Mouse (Mus musculus): Measurements from ENCODE around the gene Ccr3. TPM values are rescaled to one million over a fixed set of nuclear protein-coding genes. Genes with fewer than 3 reads are reported as not detected.
"Not testable (repeated sequence)": the region's sequence is repeated elsewhere in the genome, so short reads cannot be mapped to it uniquely, and the experiment has no call there.

Gene Ccr3
- polyA plus RNA-seq, 1 experiment from 2014 or later = not detected

DNA sequence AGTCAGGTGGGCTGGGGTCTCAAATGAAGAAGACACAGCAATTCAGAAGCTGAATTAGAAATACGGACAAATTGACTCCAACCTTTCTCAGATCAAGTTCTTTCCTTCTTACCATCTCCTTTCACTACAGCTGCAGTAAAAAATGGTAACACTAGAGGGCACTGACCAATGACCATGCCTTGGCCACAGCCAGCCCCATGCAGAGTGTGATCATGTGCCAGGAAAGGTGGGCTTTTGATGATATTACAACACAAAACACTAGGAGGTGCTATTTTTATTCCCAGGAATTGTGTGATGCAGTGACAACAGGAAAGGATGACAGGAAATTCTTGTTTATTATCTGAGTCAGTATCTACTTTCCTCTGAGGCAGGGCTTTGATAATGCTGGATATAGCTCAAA is 11.6 kb downstream of the Ccr3 start:
- no peak overlapping the region for H3K4me2 ChIP-seq (ENCODE audit: low read depth, low read length)
- no peaks in the 10 kb centered on the region for H3K9me3 ChIP-seq (ENCODE audit: control insufficient read depth, low read length)
- H3K9ac ChIP-seq (replicated peaks; ENCODE audit: low read depth, low read length) = no peak overlapping the region
- no peaks in the 10 kb centered on the region for H3K27me3 ChIP-seq (ENCODE audit: control insufficient read depth, insufficient read depth, low read length)
- H3K36me3 ChIP-seq (ENCODE audit: control insufficient read depth, insufficient read depth, low read length) = no peaks in the 10 kb centered on the region
- no peak overlapping the region for H3K27ac ChIP-seq (ENCODE audit: low read depth, low read length)
- no peak for ATAC-seq (ENCODE audit: low read depth)
- no peak overlapping the region for H3K4me3 ChIP-seq (ENCODE audit: low read depth, low read length)
- no peaks in the 10 kb centered on the region for H3K4me1 ChIP-seq (ENCODE audit: control insufficient read depth, insufficient read depth, low read length)
- 68% methylated on average over 1 of the region's 1 CpGs for WGBS

DNA sequence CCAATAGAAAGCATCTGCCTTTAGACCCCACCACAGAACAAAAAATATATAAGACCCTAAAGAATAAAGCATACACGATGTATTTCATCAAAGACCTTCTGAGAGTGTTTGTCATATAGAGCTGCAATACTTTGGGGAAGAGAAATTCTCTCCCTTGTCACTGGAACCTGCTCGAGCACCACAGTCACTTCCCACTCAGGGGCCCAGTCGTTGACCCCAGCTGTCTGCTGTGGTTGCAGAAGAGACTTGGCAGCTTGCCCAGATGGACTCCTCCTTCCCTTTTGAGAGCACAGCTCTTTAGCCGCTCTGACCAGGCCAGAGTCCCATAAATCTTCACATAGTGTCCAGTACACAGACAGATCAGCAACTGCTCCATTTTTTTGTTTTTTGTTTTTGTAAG is 15.9 kb downstream of the Ccr3 start:
- H3K9ac ChIP-seq (replicated peaks; ENCODE audit: low read depth, low read length) = no peak overlapping the region
- peak; percentile 73; the same call in 1 of the 2 replicates for ATAC-seq (ENCODE audit: low read depth)
- WGBS = 21% methylated on average over 4 of the region's 4 CpGs
- no peaks in the 10 kb centered on the region for H3K4me1 ChIP-seq (ENCODE audit: control insufficient read depth, insufficient read depth, low read length)
- H3K36me3 ChIP-seq (ENCODE audit: control insufficient read depth, insufficient read depth, low read length) = no peaks in the 10 kb centered on the region
- no peak overlapping the region for H3K27ac ChIP-seq (ENCODE audit: low read depth, low read length)
- H3K9me3 ChIP-seq (ENCODE audit: control insufficient read depth, low read length) = no peaks in the 10 kb centered on the region
- H3K27me3 ChIP-seq (ENCODE audit: control insufficient read depth, insufficient read depth, low read length) = no peaks in the 10 kb centered on the region
- no peak overlapping the region for H3K4me3 ChIP-seq (ENCODE audit: low read depth, low read length)
- no peak overlapping the region for H3K4me2 ChIP-seq (ENCODE audit: low read depth, low read length)

DNA sequence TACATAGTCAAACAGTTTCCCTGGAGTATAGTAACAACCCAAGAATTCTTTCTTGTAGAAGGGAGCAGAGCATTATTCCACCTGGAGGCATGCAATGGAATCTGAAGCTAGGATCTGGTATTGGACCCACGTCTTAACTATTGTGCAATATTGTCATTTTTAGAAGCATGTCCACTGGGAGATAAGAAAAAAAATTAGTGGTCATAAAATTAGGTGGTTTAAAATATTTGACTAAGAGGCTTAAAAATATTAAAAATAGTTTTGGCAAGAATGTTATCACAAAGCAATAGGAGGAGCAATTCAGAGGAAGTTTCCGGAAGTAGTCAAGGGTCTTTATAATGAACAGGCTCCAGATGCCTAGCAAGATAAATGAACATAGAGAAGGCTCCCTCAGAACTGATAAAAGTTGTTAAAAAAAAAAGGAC is 16.4 kb downstream of the Ccr3 start:
- Histone ChIP-seq H3K4me3 (ENCODE audit: low read depth, low read length) (no peak overlapping the region), H3K4me1 (ENCODE audit: control insufficient read depth, insufficient read depth, low read length) (no peaks in the 10 kb centered on the region), H3K36me3 (ENCODE audit: control insufficient read depth, insufficient read depth, low read length) (no peaks in the 10 kb centered on the region), H3K9me3 (ENCODE audit: control insufficient read depth, low read length) (no peaks in the 10 kb centered on the region), H3K27ac (ENCODE audit: low read depth, low read length) (no peak overlapping the region), H3K4me2 (ENCODE audit: low read depth, low read length) (no peak overlapping the region), H3K9ac (replicated peaks; ENCODE audit: low read depth, low read length) (no peak overlapping the region), H3K27me3 (ENCODE audit: control insufficient read depth, insufficient read depth, low read length) (no peaks in the 10 kb centered on the region)
- WGBS = 66% methylated on average over 2 of the region's 2 CpGs
- no peak for ATAC-seq (ENCODE audit: low read depth)

DNA sequence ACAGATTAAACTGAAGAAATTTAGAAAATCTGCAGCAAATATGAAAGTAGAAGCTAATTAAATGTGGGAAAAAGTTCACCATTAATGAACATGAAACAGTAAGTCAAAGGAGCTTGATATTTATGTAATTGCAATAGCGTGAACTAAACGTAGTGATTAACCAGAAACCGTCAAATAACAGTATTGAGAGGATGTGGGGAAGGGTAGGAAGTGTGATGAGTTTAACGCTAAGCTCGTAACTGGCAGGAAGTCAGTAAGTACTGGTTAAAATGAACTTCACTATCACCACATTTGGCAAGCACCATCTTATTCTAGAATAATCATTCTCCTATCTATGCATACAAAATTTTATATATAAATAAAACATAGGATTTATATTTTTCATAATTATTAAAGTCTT is 17.2 kb downstream of the Ccr3 start:
- Histone ChIP-seq H3K4me3 (ENCODE audit: low read depth, low read length) (no peak overlapping the region), H3K4me2 (ENCODE audit: low read depth, low read length) (no peak overlapping the region), H3K9me3 (ENCODE audit: control insufficient read depth, low read length) (no peaks in the 10 kb centered on the region), H3K27ac (ENCODE audit: low read depth, low read length) (no peak overlapping the region), H3K36me3 (ENCODE audit: control insufficient read depth, insufficient read depth, low read length) (no peaks in the 10 kb centered on the region), H3K27me3 (ENCODE audit: control insufficient read depth, insufficient read depth, low read length) (no peaks in the 10 kb centered on the region), H3K4me1 (ENCODE audit: control insufficient read depth, insufficient read depth, low read length) (no peaks in the 10 kb centered on the region), H3K9ac (replicated peaks; ENCODE audit: low read depth, low read length) (no peak overlapping the region)
- WGBS = 88% methylated on average over 5 of the region's 5 CpGs
- no peak for ATAC-seq (ENCODE audit: low read depth)

DNA sequence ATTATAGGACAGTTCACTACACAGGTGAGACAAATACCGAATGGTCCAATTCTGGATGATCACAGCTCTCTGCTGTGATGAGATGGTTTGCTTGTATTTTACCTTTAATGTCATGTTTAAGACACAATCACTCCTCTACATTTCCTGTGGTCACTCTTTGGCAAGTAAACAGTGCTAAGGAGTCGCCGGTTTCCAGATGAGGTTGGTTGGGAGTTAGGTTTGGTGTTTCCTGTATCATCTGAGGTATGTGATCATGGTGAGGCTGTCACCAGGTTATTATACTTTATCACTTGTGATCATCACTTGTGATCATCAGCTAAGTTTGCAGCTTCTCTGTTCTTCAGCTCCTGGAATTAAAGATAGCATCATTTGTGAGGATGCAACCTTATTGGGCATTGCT is 19.2 kb downstream of the Ccr3 start:
- no peak overlapping the region for H3K4me3 ChIP-seq (ENCODE audit: low read depth, low read length)
- no peak overlapping the region for H3K27ac ChIP-seq (ENCODE audit: low read depth, low read length)
- H3K4me1 ChIP-seq (ENCODE audit: control insufficient read depth, insufficient read depth, low read length) = no peaks in the 10 kb centered on the region
- H3K9ac ChIP-seq (replicated peaks; ENCODE audit: low read depth, low read length) = no peak overlapping the region
- H3K27me3 ChIP-seq (ENCODE audit: control insufficient read depth, insufficient read depth, low read length) = no peaks in the 10 kb centered on the region
- H3K36me3 ChIP-seq (ENCODE audit: control insufficient read depth, insufficient read depth, low read length) = no peaks in the 10 kb centered on the region
- no peaks in the 10 kb centered on the region for H3K9me3 ChIP-seq (ENCODE audit: control insufficient read depth, low read length)
- H3K4me2 ChIP-seq (ENCODE audit: low read depth, low read length) = no peak overlapping the region
- ATAC-seq (ENCODE audit: low read depth) = no peak
- WGBS = 82% methylated on average over 3 of the region's 3 CpGs

DNA sequence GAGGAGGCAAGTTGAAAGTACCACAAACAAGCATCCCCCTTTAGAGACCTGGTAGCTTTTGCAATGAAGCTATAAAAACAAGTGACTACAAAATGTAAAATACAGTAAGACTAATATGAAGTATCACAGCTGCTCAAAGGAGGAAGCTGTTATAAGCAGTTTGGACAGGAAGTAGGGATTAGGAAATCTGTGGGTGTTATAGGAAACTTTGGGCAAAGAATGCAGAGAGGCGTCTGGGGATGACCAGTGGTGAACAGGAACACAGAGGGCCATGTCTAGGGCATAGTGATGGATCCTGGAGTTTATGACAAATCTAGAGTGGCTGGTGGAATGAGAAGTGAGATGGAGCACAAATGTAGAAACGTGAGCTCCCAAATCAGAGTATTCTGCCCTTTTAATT is 31.8 kb downstream of the Ccr3 start:
- no peak overlapping the region for H3K27ac ChIP-seq (ENCODE audit: low read depth, low read length)
- no peak overlapping the region for H3K4me3 ChIP-seq (ENCODE audit: low read depth, low read length)
- H3K4me2 ChIP-seq (ENCODE audit: low read depth, low read length) = no peak overlapping the region
- 69% methylated on average over 2 of the region's 2 CpGs for WGBS
- no peak overlapping the region for H3K9ac ChIP-seq (replicated peaks; ENCODE audit: low read depth, low read length)
- no peak for ATAC-seq (ENCODE audit: low read depth)
- H3K27me3 ChIP-seq (ENCODE audit: control insufficient read depth, insufficient read depth, low read length) = no peaks in the 10 kb centered on the region
- H3K9me3 ChIP-seq (ENCODE audit: control insufficient read depth, low read length) = no peaks in the 10 kb centered on the region
- H3K4me1 ChIP-seq (ENCODE audit: control insufficient read depth, insufficient read depth, low read length) = no peaks in the 10 kb centered on the region
- H3K36me3 ChIP-seq (ENCODE audit: control insufficient read depth, insufficient read depth, low read length) = no peaks in the 10 kb centered on the region

DNA sequence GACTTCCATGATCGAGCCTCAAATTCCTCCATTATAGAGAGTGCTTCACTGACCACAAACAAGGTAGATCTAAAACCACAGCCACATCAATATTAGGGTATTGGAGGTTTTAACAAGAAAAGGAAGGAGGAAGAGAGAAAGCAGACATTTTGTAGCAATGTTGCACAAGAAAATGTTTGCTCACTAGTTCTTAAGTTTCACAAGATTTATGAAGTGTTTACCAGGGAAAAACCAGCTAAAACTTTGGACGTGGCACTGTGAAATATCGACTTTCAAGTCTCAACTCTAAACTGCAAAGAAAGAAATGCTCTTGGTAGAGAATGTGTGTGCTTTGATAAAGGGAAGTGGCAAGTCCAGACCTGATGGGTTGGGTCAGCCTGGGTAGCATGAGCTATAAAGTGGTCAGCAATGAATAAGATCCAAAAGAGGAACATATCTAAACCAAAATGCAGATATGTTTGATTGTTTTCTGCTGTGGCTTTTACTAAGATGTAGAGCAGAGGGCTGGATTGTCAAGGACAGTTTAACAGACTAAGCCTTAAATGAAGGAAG is 34.5 kb downstream of the Ccr3 start:
- Histone ChIP-seq H3K27me3 (ENCODE audit: control insufficient read depth, insufficient read depth, low read length) (no peaks in the 10 kb centered on the region), H3K9me3 (ENCODE audit: control insufficient read depth, low read length) (no peaks in the 10 kb centered on the region), H3K27ac (ENCODE audit: low read depth, low read length) (no peak overlapping the region), H3K4me2 (ENCODE audit: low read depth, low read length) (no peak overlapping the region), H3K4me3 (ENCODE audit: low read depth, low read length) (no peak overlapping the region), H3K36me3 (ENCODE audit: control insufficient read depth, insufficient read depth, low read length) (no peaks in the 10 kb centered on the region), H3K4me1 (ENCODE audit: control insufficient read depth, insufficient read depth, low read length) (no peaks in the 10 kb centered on the region), H3K9ac (replicated peaks; ENCODE audit: low read depth, low read length) (no peak overlapping the region)
- ATAC-seq (ENCODE audit: low read depth) = no peak
- WGBS = 84% methylated on average over 3 of the region's 3 CpGs

DNA sequence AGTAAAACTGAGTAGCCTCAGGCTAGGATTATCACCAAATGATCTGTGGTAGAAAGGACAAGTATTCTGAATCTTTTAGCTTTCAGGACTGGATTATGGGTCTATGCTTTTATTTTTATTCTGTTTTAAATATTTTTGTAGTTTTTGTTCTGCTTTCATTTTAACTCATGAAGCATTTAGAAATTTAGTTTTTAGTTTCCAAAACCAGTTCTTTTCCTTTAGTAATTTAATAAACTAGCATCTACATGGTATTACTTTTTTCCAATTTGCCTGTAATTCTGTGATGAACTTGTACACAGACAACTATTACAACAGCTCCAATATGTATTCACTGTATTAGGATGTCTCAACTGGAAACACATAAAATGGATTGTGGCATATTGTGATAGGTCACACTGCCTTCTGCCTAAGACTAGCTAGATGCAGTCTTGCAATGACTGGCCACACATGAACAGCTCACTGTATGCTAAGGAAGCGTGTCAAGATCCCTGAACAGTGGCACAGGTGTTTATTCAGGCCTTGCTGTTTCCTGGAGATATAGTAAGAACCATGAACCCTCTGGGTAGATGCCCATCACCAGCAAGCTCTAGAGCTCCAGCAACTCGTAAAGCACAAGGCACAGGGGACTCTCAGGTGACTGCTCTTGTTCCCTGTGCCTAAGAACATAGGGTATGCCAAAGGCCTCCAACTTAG is 38.0 kb downstream of the Ccr3 start:
- no peak overlapping the region for H3K4me3 ChIP-seq (ENCODE audit: low read depth, low read length)
- no peak overlapping the region for H3K4me2 ChIP-seq (ENCODE audit: low read depth, low read length)
- 81% methylated on average over 2 of the region's 2 CpGs for WGBS
- ATAC-seq (ENCODE audit: low read depth) = no peak
- no peak overlapping the region for H3K27ac ChIP-seq (ENCODE audit: low read depth, low read length)
- H3K4me1 ChIP-seq (ENCODE audit: control insufficient read depth, insufficient read depth, low read length) = no peaks in the 10 kb centered on the region
- no peaks in the 10 kb centered on the region for H3K9me3 ChIP-seq (ENCODE audit: control insufficient read depth, low read length)
- H3K9ac ChIP-seq (replicated peaks; ENCODE audit: low read depth, low read length) = no peak overlapping the region
- no peaks in the 10 kb centered on the region for H3K27me3 ChIP-seq (ENCODE audit: control insufficient read depth, insufficient read depth, low read length)
- H3K36me3 ChIP-seq (ENCODE audit: control insufficient read depth, insufficient read depth, low read length) = no peaks in the 10 kb centered on the region

DNA sequence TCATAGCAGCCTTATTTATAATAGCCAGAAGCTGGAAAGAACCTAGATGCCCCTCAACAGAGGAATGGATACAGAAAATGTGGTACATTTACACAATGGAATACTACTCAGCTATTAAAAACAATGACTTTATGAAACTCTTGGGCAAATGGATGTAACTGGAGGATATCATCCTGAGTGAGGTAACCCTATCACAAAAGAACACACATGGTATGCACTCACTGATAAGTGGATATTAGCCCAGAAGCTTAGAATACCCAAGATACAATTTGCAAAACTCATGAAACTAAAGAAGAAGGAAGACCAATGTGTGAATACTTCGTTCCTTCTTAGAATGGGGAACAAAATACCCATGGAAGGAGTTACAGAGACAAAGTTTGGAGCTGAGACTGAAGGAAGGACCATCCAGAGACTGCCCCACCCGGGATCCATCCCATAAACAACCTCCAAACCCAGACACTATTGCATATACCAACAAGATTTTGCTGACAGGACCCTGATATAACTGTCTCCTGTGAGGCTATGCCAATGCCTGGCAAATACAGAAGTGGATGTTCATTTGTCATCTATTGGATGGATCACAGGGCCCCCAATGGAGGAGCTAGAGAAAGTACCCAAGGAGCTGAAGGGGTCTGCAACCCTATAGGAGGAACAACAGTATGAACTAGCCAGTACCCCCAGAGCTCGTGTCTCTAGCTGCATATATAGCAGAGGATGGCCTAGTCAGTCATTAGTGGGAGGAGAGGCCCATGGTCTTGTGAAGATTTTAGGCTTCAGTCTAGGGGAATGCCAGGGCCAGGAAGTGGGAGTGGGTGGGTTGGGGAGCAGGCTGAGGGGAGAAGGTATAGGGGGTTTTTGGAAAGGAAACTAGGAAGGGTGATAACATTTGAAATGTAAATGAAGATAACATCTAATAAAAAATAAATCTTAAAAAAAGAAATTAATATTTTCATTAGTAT is 40.0 kb downstream of the Ccr3 start:
- H3K27ac ChIP-seq (ENCODE audit: low read depth, low read length); H3K4me1 ChIP-seq (ENCODE audit: control insufficient read depth, insufficient read depth, low read length); H3K4me3 ChIP-seq (ENCODE audit: low read depth, low read length); H3K4me2 ChIP-seq (ENCODE audit: low read depth, low read length); H3K9ac ChIP-seq (replicated peaks; ENCODE audit: low read depth, low read length); H3K27me3 ChIP-seq (ENCODE audit: control insufficient read depth, insufficient read depth, low read length); ATAC-seq (ENCODE audit: low read depth); H3K9me3 ChIP-seq (ENCODE audit: control insufficient read depth, low read length); H3K36me3 ChIP-seq (ENCODE audit: control insufficient read depth, insufficient read depth, low read length): not testable (repeated sequence)
- 63% methylated on average over 3 of the region's 3 CpGs for WGBS

Measured in neural tube, embryonic 14.5 days (tissue).